Mouse (Mus musculus) G1E (cell line): ENCODE data around the gene Pde4d. TPM values are rescaled to one million over a fixed set of nuclear protein-coding genes. Genes with fewer than 3 reads are reported as not detected.

Experiments used
- ATAC-seq: 2 replicates; pipeline ENCODE4 v1.8.0; 2016; ENCODE audit warnings: mild to moderate bottlenecking; ENCODE audit not compliant: insufficient number of reproducible peaks, poor library complexity, low FRiP score, severe bottlenecking; ENCODE audit errors: extremely low read depth
- DNase-seq: peaks from one replicate; pipeline ENCODE4 v3.0.0; 2012; ENCODE audit warnings: low spot score
- H3K27me3 ChIP-seq: 2 replicates; pipeline ENCODE4 v1.6.1; 2012; ENCODE audit warnings: mild to moderate bottlenecking, low read length, inconsistent platforms; ENCODE audit not compliant: insufficient read depth
- H3K36me3 ChIP-seq: replicated peaks from 2 replicates; pipeline ENCODE3; 2012; ENCODE audit warnings: mild to moderate bottlenecking, inconsistent platforms
- H3K4me1 ChIP-seq: 2 replicates; pipeline ENCODE4 v1.6.1; 2012; ENCODE audit warnings: low read depth, low read length, inconsistent platforms, mixed read lengths; ENCODE audit not compliant: insufficient read depth
- H3K4me3 ChIP-seq: 2 replicates; pipeline ENCODE4 v1.5.1; 2012; ENCODE audit warnings: low read depth, mild to moderate bottlenecking, inconsistent platforms, low read length, moderate library complexity, mixed read lengths
- H3K9me3 ChIP-seq: replicated peaks from 2 replicates; pipeline ENCODE4 v1.6.1; 2012; ENCODE audit warnings: inconsistent platforms
- CTCF ChIP-seq: IDR thresholded peaks from 2 replicates; pipeline ENCODE4 v1.5.1; 2012; ENCODE audit warnings: low read depth, low read length, inconsistent platforms, mixed read lengths
- GATA1 ChIP-seq: IDR thresholded peaks from 2 replicates; pipeline ENCODE4 v1.6.1; 2012; ENCODE audit warnings: borderline replicate concordance, low read length, inconsistent platforms, mixed read lengths
- GATA2 ChIP-seq: IDR thresholded peaks from 2 replicates; pipeline ENCODE4 v1.6.1; 2012; ENCODE audit warnings: low read depth, low read length, inconsistent platforms, borderline replicate concordance
- POLR2AphosphoS5 ChIP-seq: IDR thresholded peaks from 2 replicates; pipeline ENCODE4 v1.6.1; 2012; ENCODE audit warnings: low read depth, low read length, inconsistent platforms; ENCODE audit not compliant: insufficient replicate concordance
- TAL1 ChIP-seq: conservative IDR thresholded peaks from 2 replicates; pipeline ENCODE4 v1.6.1; 2012; ENCODE audit warnings: low read depth, low read length, inconsistent platforms, mixed read lengths
- polyA plus RNA-seq: library from polyadenylated mRNA; stranded (reverse); fragments of >175 nt; gene quantifications from 2 replicates; pipeline ENCODE4 v1.2.3, GENCODE M21; 2012
- total RNA-seq, 2 experiments: library from RNA; stranded (forward) in 1 of 2; stranded (reverse) in 1 of 2; fragments of 200-1000 nt in 1 of 2; fragments of >200 nt in 1 of 2; fragmentation: Nextera tagmentation in 1 of 2; gene quantifications; 2 replicates each; pipeline ENCODE4 v1.2.3; 2014 to 2017

The Pde4d gene
- total and polyA plus RNA-seq, 3 experiments: 8.2 to 124 (median 22.6) TPM

GRCm38 (mm10) chr13:108646801-108647200 lies 197.1 kb downstream of the Pde4d start:
- TF ChIP-seq CTCF: no peak
- TF ChIP-seq GATA2: no peak
- TF ChIP-seq GATA1: no peak
- no peak for TF ChIP-seq TAL1
- TF ChIP-seq POLR2AphosphoS5: no peak
- H3K27me3 ChIP-seq: peaks cover 2% of the 10 kb centered on the region; the same call in 1 of the 2 replicates
- H3K4me3 ChIP-seq: no peak overlapping the region
- H3K36me3 ChIP-seq: no peaks in the 10 kb centered on the region
- no peak for DNase-seq
- no peak for ATAC-seq
- no peaks in the 10 kb centered on the region; the same call in 1 of the 2 replicates for H3K4me1 ChIP-seq
- no peaks in the 10 kb centered on the region for H3K9me3 ChIP-seq

GRCm38 (mm10) chr13:108647239-108647638 lies 197.5 kb downstream of the Pde4d start:
- DNase-seq: no peak
- Histone ChIP-seq H3K36me3 (no peaks in the 10 kb centered on the region), H3K4me1 (no peaks in the 10 kb centered on the region; the same call in 1 of the 2 replicates), H3K9me3 (no peaks in the 10 kb centered on the region), H3K27me3 (peaks cover 2% of the 10 kb centered on the region; the same call in 1 of the 2 replicates), H3K4me3 (no peak overlapping the region)
- TF ChIP-seq CTCF (no peak), TAL1 (no peak), GATA2 (no peak), POLR2AphosphoS5 (no peak)
- peak; percentile 45; the same call in 1 of the 2 replicates for ATAC-seq

GRCm38 (mm10) chr13:108654026-108654723 lies 204.4 kb downstream of the Pde4d start:
- DNase-seq: no peak
- no peaks in the 10 kb centered on the region for H3K9me3 ChIP-seq
- no peak for ATAC-seq

GRCm38 (mm10) chr13:108666579-108666978 lies 216.8 kb downstream of the Pde4d start:
- H3K36me3 ChIP-seq: no peaks in the 10 kb centered on the region
- no peak overlapping the region for H3K4me3 ChIP-seq
- no peak for ATAC-seq
- peaks cover 2% of the 10 kb centered on the region; the same call in 1 of the 2 replicates for H3K27me3 ChIP-seq
- TF ChIP-seq GATA1 (no peak), TAL1 (no peak), POLR2AphosphoS5 (no peak), GATA2 (no peak), CTCF (no peak)
- no peaks in the 10 kb centered on the region for H3K9me3 ChIP-seq
- no peak for DNase-seq
- H3K4me1 ChIP-seq: no peaks in the 10 kb centered on the region

More at GRCm38 (mm10) chr13:108654026-108654723, 204.4 kb downstream of the Pde4d start:
- Histone ChIP-seq H3K36me3 (no peaks in the 10 kb centered on the region), H3K4me3 (no peak overlapping the region), H3K27me3 (no peaks in the 10 kb centered on the region; the same call in 1 of the 2 replicates), H3K4me1 (no peaks in the 10 kb centered on the region)
- no peak for TF ChIP-seq CTCF
- TF ChIP-seq TAL1: no peak
- TF ChIP-seq GATA2: no peak
- TF ChIP-seq GATA1: no peak
- TF ChIP-seq POLR2AphosphoS5: no peak

GRCm38 (mm10) chr13:108667077-108667476 lies 217.3 kb downstream of the Pde4d start:
- no peaks in the 10 kb centered on the region for H3K36me3 ChIP-seq
- DNase-seq (no peak), ATAC-seq (no peak)
- no peak overlapping the region for H3K4me3 ChIP-seq
- no peaks in the 10 kb centered on the region for H3K4me1 ChIP-seq
- H3K27me3 ChIP-seq: peaks cover 2% of the 10 kb centered on the region; the same call in 1 of the 2 replicates
- H3K9me3 ChIP-seq: no peaks in the 10 kb centered on the region
- TF ChIP-seq TAL1 (no peak), GATA2 (no peak), GATA1 (no peak), CTCF (no peak), POLR2AphosphoS5 (no peak)

- no peaks in the 10 kb centered on the region; the same call in 1 of the 2 replicates for H3K27me3 ChIP-seq
- TF ChIP-seq GATA2: no peak
- TF ChIP-seq TAL1: no peak
- TF ChIP-seq CTCF: no peak
- no peak for TF ChIP-seq GATA1
- no peak for TF ChIP-seq POLR2AphosphoS5
Observed at GRCm38 (mm10) chr13:108677056-108677455, 227.3 kb downstream of the Pde4d start.

GRCm38 (mm10) chr13:108683018-108683417 lies 233.3 kb downstream of the Pde4d start:
- Histone ChIP-seq H3K27me3 (no peaks in the 10 kb centered on the region), H3K4me1 (no peaks in the 10 kb centered on the region), H3K4me3 (no peak overlapping the region), H3K36me3 (no peaks in the 10 kb centered on the region), H3K9me3 (no peaks in the 10 kb centered on the region)
- ATAC-seq (no peak), DNase-seq (no peak)
- TF ChIP-seq GATA2 (no peak), CTCF (no peak), POLR2AphosphoS5 (no peak), TAL1 (no peak), GATA1 (no peak)

More at GRCm38 (mm10) chr13:108677056-108677455, 227.3 kb downstream of the Pde4d start:
- no peaks in the 10 kb centered on the region for H3K4me1 ChIP-seq
- no peaks in the 10 kb centered on the region for H3K9me3 ChIP-seq
- H3K4me3 ChIP-seq: no peak overlapping the region
- ATAC-seq (no peak), DNase-seq (no peak)
- no peaks in the 10 kb centered on the region for H3K36me3 ChIP-seq
